Mouse (Mus musculus) T-helper 2 cell (primary cell): ENCODE results near the gene Brms1l.

Source experiments
- in situ Hi-C: fragments of 300-600 bp; cut with MboI, MseI; formaldehyde crosslinking; loops from one replicate; pipeline ENCODE4 v1.15.1; 2025; ENCODE audit warnings: high pct_unique_total_duplicates

The Brms1l gene

DNA sequence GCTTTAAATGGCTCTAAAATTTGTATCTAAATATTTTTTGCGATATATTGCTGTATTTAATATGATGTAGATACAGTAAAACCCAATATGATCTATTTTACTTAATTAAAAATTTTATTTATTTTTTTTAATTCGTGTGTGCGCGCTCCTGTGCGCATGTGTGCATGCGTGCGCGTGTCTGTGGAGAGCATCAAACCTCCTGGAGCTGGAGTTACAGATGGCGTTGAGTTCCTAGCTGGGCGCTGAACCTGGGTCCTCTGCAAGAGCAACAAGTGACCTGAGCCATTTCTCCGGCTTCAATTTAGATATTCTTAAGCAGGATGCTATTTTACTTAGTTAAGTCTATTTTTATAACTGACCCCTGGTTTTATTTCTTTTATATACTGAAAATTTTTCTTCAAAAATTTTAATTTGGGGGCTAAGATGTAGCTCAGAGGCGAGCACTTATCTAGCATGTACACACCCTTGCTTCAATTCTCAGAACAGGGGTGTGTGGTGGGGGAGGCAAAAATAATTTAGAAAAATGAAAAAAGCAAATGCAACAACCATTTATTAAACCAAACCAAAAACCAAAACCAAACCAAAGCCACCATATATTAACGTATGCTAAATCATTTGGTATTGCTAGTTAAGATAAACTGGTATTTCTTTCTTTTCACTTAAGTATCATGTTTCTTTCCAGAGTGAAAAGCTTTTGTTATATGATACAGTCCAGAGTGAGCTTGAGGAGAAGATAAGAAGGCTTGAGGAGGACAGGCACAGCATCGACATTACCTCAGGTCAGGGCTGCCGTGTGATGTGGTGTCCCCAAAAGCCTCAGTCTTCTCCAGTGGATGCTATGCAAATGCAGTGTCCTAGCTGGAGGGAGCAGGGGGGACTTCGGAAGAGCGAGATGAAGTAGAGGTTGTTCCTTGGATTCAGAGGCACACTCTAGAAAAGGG is 23.6 kb downstream of the Brms1l start:
- in situ Hi-C loops: no loop called here

DNA sequence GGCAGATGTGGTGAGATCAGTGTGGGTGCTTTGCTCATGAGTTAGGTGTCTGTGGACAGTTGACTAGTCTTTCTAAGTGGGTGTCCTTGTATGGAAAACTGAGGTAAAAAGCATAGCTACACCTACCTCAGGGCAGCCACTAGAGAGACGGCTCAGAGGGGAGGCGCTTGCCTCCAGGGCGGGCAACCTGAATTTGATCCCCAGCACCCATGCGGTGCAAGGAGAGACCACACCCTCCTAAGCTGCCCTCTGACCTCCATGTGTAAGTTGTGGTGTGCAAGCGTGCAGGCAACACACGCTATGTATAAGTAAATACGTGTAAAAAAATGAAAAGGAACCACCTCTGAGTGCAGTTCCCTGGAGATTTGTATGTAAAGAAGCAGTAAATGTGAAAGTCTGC is 24.5 kb downstream of the Brms1l start:
- in situ Hi-C loops: no loop called here

DNA sequence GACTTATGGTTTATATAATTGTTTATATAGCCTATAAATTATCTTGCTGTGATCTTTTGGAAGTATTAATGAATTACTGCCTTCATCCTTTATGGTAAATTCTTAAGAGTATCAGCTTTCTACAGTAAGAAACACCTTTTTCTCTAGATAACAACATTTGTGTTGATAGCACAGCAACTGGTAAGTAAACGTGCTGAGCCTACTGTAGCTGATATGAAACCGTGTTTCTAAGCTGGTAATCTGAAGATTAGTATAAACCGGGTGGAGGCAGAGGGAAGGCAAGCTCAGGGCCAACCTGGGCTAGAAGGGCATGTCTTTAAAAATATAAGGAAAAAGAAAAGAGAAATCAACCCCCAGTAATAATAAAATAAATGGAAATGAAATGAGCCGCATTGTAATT is 31.6 kb downstream of the Brms1l start:
- in situ Hi-C loops: no loop called here

DNA sequence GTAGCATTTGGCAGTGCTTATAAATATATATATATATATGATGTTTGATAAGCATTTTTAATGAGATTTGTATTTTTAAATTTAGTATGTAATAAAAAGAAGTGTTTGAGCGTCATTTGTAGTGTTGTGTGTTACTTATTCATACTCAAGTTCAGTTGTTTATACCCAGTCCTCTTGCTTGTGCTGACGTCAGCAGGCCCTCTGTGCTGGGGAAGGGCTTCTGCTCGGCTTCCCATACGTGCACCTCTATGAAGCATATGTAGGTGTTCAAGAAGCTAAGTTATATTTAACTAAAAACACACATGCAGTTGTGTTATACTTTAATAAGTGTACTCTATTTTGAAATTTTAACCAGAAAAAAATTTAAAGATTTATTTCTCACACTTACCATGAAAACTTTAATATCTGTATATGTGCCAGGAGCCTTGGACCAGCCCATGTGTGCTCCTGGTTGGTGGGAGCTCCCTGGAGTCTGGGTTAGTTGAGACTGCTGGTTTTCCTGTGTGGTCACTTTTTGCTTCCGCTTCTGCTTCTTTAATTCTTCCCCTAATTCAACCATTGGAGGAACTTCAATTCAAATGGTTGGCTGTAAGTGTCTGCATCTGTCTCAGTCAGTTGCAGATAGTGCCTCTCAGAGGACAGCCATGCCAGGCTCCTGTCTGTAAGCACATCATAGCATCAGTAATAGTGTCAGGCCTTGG is 33.6 kb downstream of the Brms1l start:
- in situ Hi-C loops: no loop called here

DNA sequence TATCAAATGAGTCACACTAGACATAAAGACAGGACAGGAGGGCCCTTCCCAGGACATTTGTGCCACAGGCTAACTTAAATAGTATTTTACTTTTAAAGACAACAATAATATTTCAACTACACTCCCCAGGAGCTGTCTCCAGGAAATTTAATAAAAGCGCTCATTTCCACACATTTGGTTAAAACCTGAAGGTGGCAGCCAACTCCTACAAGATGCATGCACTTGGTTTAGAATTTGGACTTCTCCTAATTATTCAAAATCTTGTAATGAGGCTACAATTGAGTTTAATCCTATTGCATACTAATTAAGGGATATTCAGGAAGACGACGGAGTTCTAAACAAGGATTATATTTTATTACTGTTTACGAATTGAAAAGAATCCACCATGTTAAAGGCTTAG is 49.3 kb downstream of the Brms1l start:
- in situ Hi-C loops: no loop called here

DNA sequence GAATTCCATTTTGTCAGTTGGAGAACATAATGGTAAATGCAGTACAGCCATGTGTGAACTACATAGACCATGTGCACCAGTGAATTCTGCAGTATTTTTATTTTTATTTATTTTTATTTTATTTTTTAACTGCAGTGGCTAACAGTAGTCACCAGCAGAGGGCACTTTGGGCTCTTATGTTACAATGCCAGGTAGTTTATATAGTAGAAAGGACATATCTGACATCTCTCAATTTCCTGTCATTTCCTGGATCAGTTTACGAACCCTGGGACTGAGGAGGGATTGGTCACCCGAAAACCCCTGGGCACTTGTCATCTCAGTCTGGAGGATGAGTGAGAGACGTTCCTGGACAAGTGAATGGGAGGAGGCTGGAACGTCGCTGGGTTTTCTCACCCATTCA is 52.4 kb downstream of the Brms1l start:
- in situ Hi-C loops: no loop called here

DNA sequence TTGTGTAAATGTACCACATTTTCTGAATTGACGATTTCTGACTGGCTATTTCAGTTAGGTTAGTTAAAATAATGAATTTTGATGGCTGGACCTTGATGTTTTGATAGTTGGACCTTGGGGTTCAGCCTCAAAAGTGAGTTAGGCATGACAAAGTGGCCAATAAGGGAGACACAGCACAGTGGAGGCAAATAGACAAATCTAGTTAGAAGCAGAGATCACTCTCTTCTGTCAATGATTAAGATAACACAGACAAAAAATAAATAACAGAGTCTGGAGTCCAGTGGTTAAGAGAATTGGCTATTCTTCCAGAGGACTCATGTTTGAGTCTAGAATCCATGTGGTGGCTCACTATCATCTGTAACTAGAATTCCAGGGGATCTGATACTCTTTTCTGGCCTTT is 68.7 kb downstream of the Brms1l start:
- in situ Hi-C loops: no loop called here

DNA sequence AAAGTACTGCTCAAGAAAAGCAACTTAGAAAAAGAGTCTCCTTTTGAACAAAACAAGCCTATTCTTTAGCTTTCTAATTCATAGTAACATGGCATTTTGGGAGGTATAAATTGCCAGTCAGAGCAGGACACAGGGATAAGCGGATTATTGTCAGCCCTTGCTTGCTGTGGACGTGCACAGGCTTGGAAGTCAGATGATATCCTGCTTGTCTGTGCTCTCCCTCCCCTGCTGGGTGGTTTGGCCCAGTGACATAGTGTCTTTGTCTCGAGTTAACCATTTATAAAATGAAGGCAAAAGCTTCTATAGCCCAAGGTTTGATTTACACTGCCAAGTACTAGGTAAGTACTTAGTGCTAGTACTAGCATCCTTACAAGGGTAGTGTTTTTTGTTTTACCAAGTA is 76.0 kb downstream of the Brms1l start:
- in situ Hi-C loops: no loop called here

DNA sequence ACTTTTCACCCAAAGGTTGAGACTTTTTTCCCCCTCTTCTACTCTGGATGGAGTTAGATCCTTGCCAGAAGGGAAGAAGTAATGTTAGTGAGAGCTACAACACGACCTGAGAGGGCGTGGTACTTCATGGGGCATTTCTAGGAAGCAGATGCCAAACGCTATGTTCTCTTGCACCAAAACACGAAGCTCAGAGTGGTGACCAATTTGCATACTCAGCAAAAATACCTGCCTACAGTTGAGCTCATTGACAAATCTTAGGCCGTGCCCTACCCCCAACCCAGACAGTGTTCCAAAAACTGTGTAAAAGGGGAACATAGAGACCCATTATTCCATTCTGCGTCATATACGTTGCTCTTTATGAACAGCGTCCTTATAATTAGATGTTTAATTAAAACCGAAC is 77.1 kb downstream of the Brms1l start:
- in situ Hi-C loops: no loop called here

DNA sequence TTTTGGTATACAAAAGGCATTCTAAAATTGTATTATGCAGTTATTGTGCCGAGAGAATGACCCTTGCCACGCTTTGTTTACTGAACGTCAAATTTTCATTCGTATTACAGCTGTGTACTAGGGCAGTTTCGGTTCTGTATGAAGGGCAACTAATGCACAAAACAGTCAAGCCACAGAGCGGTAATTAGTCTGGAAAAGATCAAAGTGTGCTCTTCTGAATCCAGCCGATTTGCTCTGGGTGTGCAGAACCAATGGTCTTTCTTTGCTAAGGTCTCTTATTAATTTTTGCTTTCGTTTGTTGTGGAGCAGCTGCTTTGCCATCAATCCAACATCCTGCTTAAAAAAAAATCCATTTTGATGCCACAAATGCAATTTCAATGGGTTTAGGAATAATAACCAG is 80.1 kb downstream of the Brms1l start:
- in situ Hi-C loops: no loop called here

DNA sequence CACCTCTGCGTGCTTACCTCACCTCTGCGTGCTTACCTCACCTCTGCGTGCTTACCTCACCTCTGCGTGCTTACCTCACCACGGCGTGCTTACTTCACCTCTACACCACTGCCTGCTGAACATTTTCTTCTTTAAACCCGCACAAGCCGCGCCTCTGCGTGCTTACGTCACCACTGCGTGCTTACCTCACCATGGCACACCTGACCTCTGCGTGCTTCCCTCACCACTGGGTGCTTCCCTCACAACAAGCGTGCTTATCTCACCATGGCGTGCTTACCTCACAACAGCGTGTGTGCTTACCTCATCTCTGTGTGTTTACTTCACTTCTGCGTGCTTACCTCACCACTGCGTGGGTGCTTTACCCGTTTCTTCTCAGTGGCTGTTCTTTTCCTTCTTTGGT is 80.9 kb downstream of the Brms1l start:
- in situ Hi-C loops: no loop called here
